Mouse (Mus musculus) hindbrain, embryonic 11.5 days (tissue): ENCODE results near the gene D430042O09Rik. TPM values are rescaled to one million over a fixed set of nuclear protein-coding genes. Genes with fewer than 3 reads are reported as not detected.

Experiments used
- ATAC-seq: fragments of 200-750 bp; cut with Nextera tagmentation; 2 replicates; pipeline ENCODE4 v1.8.0; 2017; ENCODE audit warnings: mild to moderate bottlenecking, moderate TSS enrichment, moderate library complexity; ENCODE audit not compliant: low FRiP score
- DNase-seq: peaks from one replicate; pipeline ENCODE4 v3.0.0-alpha.2; 2015; ENCODE audit warnings: low spot score
- H3K27ac ChIP-seq: fragments of 300-500 bp; sonication (generic); 2 replicates; pipeline ENCODE4 v1.5.1; 2014; ENCODE audit warnings: mild to moderate bottlenecking, low read depth, low read length
- H3K27me3 ChIP-seq: fragments of 300-500 bp; sonication (generic); 2 replicates; pipeline ENCODE4 v1.6.1; 2014; ENCODE audit warnings: mild to moderate bottlenecking, low read length, moderate library complexity, mixed read lengths; ENCODE audit not compliant: control insufficient read depth, insufficient read depth
- H3K36me3 ChIP-seq: fragments of 300-500 bp; sonication (generic); 2 replicates; pipeline ENCODE4 v1.6.1; 2014; ENCODE audit warnings: mild to moderate bottlenecking, low read length, moderate library complexity, mixed read lengths; ENCODE audit not compliant: control insufficient read depth, insufficient read depth
- H3K4me1 ChIP-seq: fragments of 300-500 bp; sonication (generic); replicated peaks from 2 replicates; pipeline ENCODE4 v1.6.1; 2014; ENCODE audit warnings: low read length, mixed read lengths; ENCODE audit not compliant: control insufficient read depth, insufficient read depth
- H3K4me2 ChIP-seq: fragments of 300-500 bp; sonication (generic); replicated peaks from 2 replicates; pipeline ENCODE4 v1.6.1; 2014; ENCODE audit warnings: mild to moderate bottlenecking, low read depth, low read length
- H3K4me3 ChIP-seq: fragments of 300-500 bp; sonication (generic); 2 replicates; pipeline ENCODE4 v1.5.1; 2014; ENCODE audit warnings: low read depth, low read length
- H3K9ac ChIP-seq: fragments of 300-500 bp; sonication (generic); 2 replicates; pipeline ENCODE4 v1.6.1; 2014; ENCODE audit warnings: low read depth, low read length
- H3K9me3 ChIP-seq: fragments of 300-500 bp; sonication (generic); 2 replicates; pipeline ENCODE4 v1.6.1; 2016; ENCODE audit warnings: low read length; ENCODE audit not compliant: control insufficient read depth
- WGBS: fragments of 180-500 bp; shearing (Covaris S2); extraction: QIAGEN DNeasy Blood & Tissue Kit; methylation state at CpG from one replicate; pipeline ENCODE4 v1.1.7; 2014; 5-methylcytosine and 5-hydroxymethylcytosine counted together
- polyA plus RNA-seq: library from polyadenylated mRNA; unstranded; fragments of >200 nt; fragmentation: Nextera tagmentation; extraction: Ambion mirVana; gene quantifications from 2 replicates; pipeline ENCODE4 v1.2.1, GENCODE M21; 2014

The D430042O09Rik gene
- polyA plus RNA-seq, 1 experiment from 2014 or later = 8.0 TPM

- Histone ChIP-seq H3K36me3 (no peaks in the 10 kb centered on the region), H3K27me3 (no peaks in the 10 kb centered on the region), H3K9me3 (no peaks in the 10 kb centered on the region), H3K9ac (no peak overlapping the region), H3K4me2 (no peak overlapping the region), H3K4me3 (no peak overlapping the region), H3K27ac (no peak overlapping the region), H3K4me1 (no peaks in the 10 kb centered on the region)
- WGBS = 82% methylated on average over 2 of the region's 2 CpGs
- ATAC-seq = no peak
- DNase-seq = no peak
These were observed 39.1 kb downstream of the D430042O09Rik start for GRCm38 (mm10) chr7:125746621-125747315.

GRCm38 (mm10) chr7:125747316-125747690 is 39.6 kb downstream of the D430042O09Rik start:
- peak; percentile 22 for DNase-seq
- H3K9me3 ChIP-seq = no peaks in the 10 kb centered on the region
- no peak overlapping the region for H3K4me2 ChIP-seq
- H3K27me3 ChIP-seq = no peaks in the 10 kb centered on the region
- H3K4me1 ChIP-seq = no peaks in the 10 kb centered on the region
- no peaks in the 10 kb centered on the region for H3K36me3 ChIP-seq
- no peak overlapping the region for H3K27ac ChIP-seq
- H3K9ac ChIP-seq = no peak overlapping the region
- H3K4me3 ChIP-seq = no peak overlapping the region
- 61% methylated on average over 7 of the region's 7 CpGs for WGBS
- no peak for ATAC-seq

GRCm38 (mm10) chr7:125748186-125748585 is 40.5 kb downstream of the D430042O09Rik start:
- no peaks in the 10 kb centered on the region for H3K36me3 ChIP-seq
- no peak overlapping the region for H3K4me3 ChIP-seq
- 53% methylated on average over 3 of the region's 3 CpGs for WGBS
- no peaks in the 10 kb centered on the region for H3K9me3 ChIP-seq
- no peak overlapping the region for H3K27ac ChIP-seq
- H3K4me1 ChIP-seq = no peaks in the 10 kb centered on the region
- H3K9ac ChIP-seq = no peak overlapping the region
- no peak overlapping the region for H3K4me2 ChIP-seq
- no peaks in the 10 kb centered on the region for H3K27me3 ChIP-seq
- ATAC-seq (no peak), DNase-seq (peak; percentile 60)

GRCm38 (mm10) chr7:125752699-125753325 is 45.1 kb downstream of the D430042O09Rik start:
- H3K9ac ChIP-seq = no peak overlapping the region
- ATAC-seq (no peak), DNase-seq (no peak)
- no peak overlapping the region for H3K4me3 ChIP-seq
- no peaks in the 10 kb centered on the region for H3K27me3 ChIP-seq
- H3K9me3 ChIP-seq = no peaks in the 10 kb centered on the region
- no peak overlapping the region for H3K4me2 ChIP-seq
- H3K4me1 ChIP-seq = no peaks in the 10 kb centered on the region
- no peaks in the 10 kb centered on the region for H3K36me3 ChIP-seq
- H3K27ac ChIP-seq = no peak overlapping the region
- 82% methylated on average over 7 of the region's 7 CpGs for WGBS

- Histone ChIP-seq H3K27me3 (no peaks in the 10 kb centered on the region), H3K9me3 (no peaks in the 10 kb centered on the region), H3K4me2 (no peak overlapping the region), H3K36me3 (no peaks in the 10 kb centered on the region), H3K9ac (no peak overlapping the region), H3K4me1 (no peaks in the 10 kb centered on the region), H3K4me3 (no peak overlapping the region), H3K27ac (no peak overlapping the region)
- no peak for ATAC-seq
- DNase-seq = no peak
- WGBS = 93% methylated on average over 3 of the region's 3 CpGs
These were observed 45.6 kb downstream of the D430042O09Rik start for GRCm38 (mm10) chr7:125753326-125753715.

GRCm38 (mm10) chr7:125756806-125757205 is 49.1 kb downstream of the D430042O09Rik start:
- ATAC-seq = no peak
- 80% methylated on average over 6 of the region's 6 CpGs for WGBS

GRCm38 (mm10) chr7:125757896-125758623 is 50.4 kb downstream of the D430042O09Rik start:
- H3K27ac ChIP-seq = no peak overlapping the region
- H3K9ac ChIP-seq = no peak overlapping the region
- H3K4me3 ChIP-seq = no peak overlapping the region
- no peaks in the 10 kb centered on the region for H3K9me3 ChIP-seq
- ATAC-seq (no peak), DNase-seq (no peak)
- WGBS = 86% methylated on average over 6 of the region's 6 CpGs
- H3K4me2 ChIP-seq = no peak overlapping the region
- H3K4me1 ChIP-seq = no peaks in the 10 kb centered on the region
- no peaks in the 10 kb centered on the region for H3K27me3 ChIP-seq
- no peaks in the 10 kb centered on the region for H3K36me3 ChIP-seq

More at GRCm38 (mm10) chr7:125756806-125757205, 49.1 kb downstream of the D430042O09Rik start:
- Histone ChIP-seq H3K9ac (no peak overlapping the region), H3K4me2 (no peak overlapping the region), H3K4me3 (no peak overlapping the region), H3K27ac (no peak overlapping the region), H3K9me3 (no peaks in the 10 kb centered on the region), H3K4me1 (no peaks in the 10 kb centered on the region), H3K27me3 (no peaks in the 10 kb centered on the region), H3K36me3 (no peaks in the 10 kb centered on the region)
- no peak for DNase-seq

- DNase-seq = no peak
- no peak for ATAC-seq
- Histone ChIP-seq H3K4me2 (no peak overlapping the region), H3K9ac (no peak overlapping the region), H3K9me3 (no peaks in the 10 kb centered on the region), H3K4me1 (no peaks in the 10 kb centered on the region), H3K27ac (no peak overlapping the region), H3K36me3 (no peaks in the 10 kb centered on the region), H3K4me3 (no peak overlapping the region), H3K27me3 (no peaks in the 10 kb centered on the region)
- 95% methylated on average over 2 of the region's 2 CpGs for WGBS
These were observed 54.6 kb downstream of the D430042O09Rik start for GRCm38 (mm10) chr7:125762289-125762688.
